Mouse (Mus musculus) lung, adult 2 months (tissue): ENCODE results near the gene Grap. TPM values are rescaled to one million over a fixed set of nuclear protein-coding genes. Genes with fewer than 3 reads are reported as not detected.
"Not testable (repeated sequence)": the region's sequence is repeated elsewhere in the genome, so short reads cannot be mapped to it uniquely, and the experiment has no call there.

Experiments used
- DNase-seq: peaks from one replicate; pipeline ENCODE4 v3.0.0; 2022
- H3K4me1 ChIP-seq: fragments of 200-500 bp; 2 replicates; pipeline ENCODE4 v1.6.1; 2011; ENCODE audit warnings: low read length; ENCODE audit not compliant: control insufficient read depth, insufficient read depth
- H3K4me3 ChIP-seq: fragments of 200-500 bp; replicated peaks from 2 replicates; pipeline ENCODE3; 2011; ENCODE audit warnings: low read depth, mild to moderate bottlenecking, control low read depth, low read length; ENCODE audit errors: extremely low read depth
- CTCF ChIP-seq: fragments of 200-500 bp; IDR thresholded peaks from 2 replicates; pipeline ENCODE4 v1.5.1; 2011; ENCODE audit warnings: mild to moderate bottlenecking, low read length, control low read depth; ENCODE audit not compliant: insufficient read depth
- POLR2A ChIP-seq: fragments of 200-500 bp; IDR thresholded peaks from 2 replicates; pipeline ENCODE4 v1.6.1; 2011; ENCODE audit warnings: low read depth, mild to moderate bottlenecking, control low read depth, low read length, borderline replicate concordance; ENCODE audit errors: extremely low read depth
- WGBS: fragments of 180-500 bp; shearing (Covaris S2); methylation state at CpG from one replicate; pipeline ENCODE4 v1.1.7; 2018; 5-methylcytosine and 5-hydroxymethylcytosine counted together
- polyA plus RNA-seq: library from polyadenylated mRNA; depleted of rRNA; stranded (reverse); fragments of >200 nt; gene quantifications from 2 replicates; pipeline ENCODE4 v1.2.3, GENCODE M21; 2012

Grap gene
- polyA plus RNA-seq, 1 experiment: 77.0 TPM

GRCm38 (mm10) chr11:61637413-61637812 is 15.7 kb upstream of the Grap start:
- Histone ChIP-seq H3K4me1 (no peaks in the 10 kb centered on the region), H3K4me3 (no peak overlapping the region)
- 61% methylated on average over 1 of the region's 1 CpGs for WGBS
- no peak for TF ChIP-seq POLR2A
- TF ChIP-seq CTCF: no peak
- no peak for DNase-seq

- DNase-seq: no peak
- H3K4me1 ChIP-seq: peaks cover under 1% of the 10 kb centered on the region; the same call in 1 of the 2 replicates
- TF ChIP-seq CTCF (no peak), POLR2A (no peak)
- no peak overlapping the region for H3K4me3 ChIP-seq
- 70% methylated on average over 3 of the region's 3 CpGs for WGBS
Observed at GRCm38 (mm10) chr11:61637856-61638255, 15.2 kb upstream of the Grap start.

GRCm38 (mm10) chr11:61638764-61639536 is 14.1 kb upstream of the Grap start:
- 45% methylated on average over 12 of the region's 12 CpGs for whole genome bisulfite sequencing

GRCm38 (mm10) chr11:61639601-61640177 is 13.4 kb upstream of the Grap start:
- Histone ChIP-seq H3K4me1 (peaks cover 7% of the 10 kb centered on the region), H3K4me3 (no peak overlapping the region)
- TF ChIP-seq POLR2A: no peak
- TF ChIP-seq CTCF: no peak
- DNase-seq: no peak
- WGBS: 81% methylated on average over 6 of the region's 6 CpGs

More at GRCm38 (mm10) chr11:61638764-61639536, 14.1 kb upstream of the Grap start:
- no peak overlapping the region for H3K4me3 ChIP-seq
- H3K4me1 ChIP-seq: peaks cover 4% of the 10 kb centered on the region; the same call in 1 of the 2 replicates
- TF ChIP-seq POLR2A (no peak), CTCF (no peak)
- DNase-seq: no peak

- H3K4me1 ChIP-seq: peaks cover 12% of the 10 kb centered on the region
- DNase-seq, H3K4me3 ChIP-seq: not testable (repeated sequence)
- 54% methylated on average over 9 of the region's 9 CpGs for WGBS
Observed at GRCm38 (mm10) chr11:61640585-61640984, 12.5 kb upstream of the Grap start.

GRCm38 (mm10) chr11:61642106-61642505 is 11.0 kb upstream of the Grap start:
- Histone ChIP-seq H3K4me1 (peaks cover 12% of the 10 kb centered on the region), H3K4me3 (no peak overlapping the region)
- WGBS: 75% methylated on average over 7 of the region's 7 CpGs
- no peak for TF ChIP-seq CTCF
- no peak for TF ChIP-seq POLR2A
- DNase-seq: no peak

GRCm38 (mm10) chr11:61643184-61643961 is 9.7 kb upstream of the Grap start:
- H3K4me1 ChIP-seq: peaks cover 13% of the 10 kb centered on the region
- 58% methylated on average over 5 of the region's 5 CpGs for WGBS
- no peak overlapping the region for H3K4me3 ChIP-seq
- TF ChIP-seq CTCF (no peak), POLR2A (no peak)
- no peak for DNase-seq

GRCm38 (mm10) chr11:61644576-61645326 is 8.3 kb upstream of the Grap start:
- TF ChIP-seq POLR2A: no peak
- TF ChIP-seq CTCF: no peak
- H3K4me1 ChIP-seq: peaks cover 16% of the 10 kb centered on the region
- H3K4me3 ChIP-seq: peak overlapping the region; percentile 26
- no peak for DNase-seq
- 32% methylated on average over 11 of the region's 11 CpGs for WGBS

- 69% methylated on average over 5 of the region's 5 CpGs for WGBS
- Histone ChIP-seq H3K4me1 (peaks cover 16% of the 10 kb centered on the region), H3K4me3 (no peak overlapping the region)
- DNase-seq: no peak
- no peak for TF ChIP-seq CTCF
- no peak for TF ChIP-seq POLR2A
Observed at GRCm38 (mm10) chr11:61645357-61645857, 7.7 kb upstream of the Grap start.

GRCm38 (mm10) chr11:61646499-61647039 is 6.5 kb upstream of the Grap start:
- 66% methylated on average over 2 of the region's 2 CpGs for WGBS
- DNase-seq: no peak
- no peak for TF ChIP-seq POLR2A
- TF ChIP-seq CTCF: no peak
- Histone ChIP-seq H3K4me3 (no peak overlapping the region), H3K4me1 (peaks cover 16% of the 10 kb centered on the region)
